In genomic region chr1:137010240-137010926, GRCm38 (mm10) we compare ENCODE assay signal across 22 mouse cellular contexts. TPM values are rescaled to one million over a fixed set of nuclear protein-coding genes. Genes with fewer than 3 reads are reported as not detected.
DNase-seq lines count a peak whose midpoint lies in the region; ATAC-seq and TF ChIP-seq lines count a peak whose summit lies in the region.
"Had no signal": no experiment of that assay in that cellular context is flagged by ENCODE, and none has a peak within 500 bp of the region (broad histone marks: within the 10 kb centered on the region; RNA-seq: fewer than 3 reads in every experiment).

No protein-coding gene starts in this region.

- H3K9ac ChIP-seq in intestine, postnatal 0 days (ENCODE audit: low read depth, low read length): no peak overlapping the region
- no peak overlapping the region for H3K9ac ChIP-seq in liver, embryonic 14.5 days (replicated peaks)
- no peak overlapping the region for H3K9ac ChIP-seq in stomach, embryonic 14.5 days (replicated peaks; ENCODE audit: low read depth, low read length)
- H3K9ac ChIP-seq: forebrain, embryonic 15.5 days; hindbrain, embryonic 12.5 days had no signal

- H3K4me3 ChIP-seq in intestine, postnatal 0 days (ENCODE audit: low read depth, low read length): no peak overlapping the region
- no peak overlapping the region for H3K4me3 ChIP-seq in liver, embryonic 14.5 days (ENCODE audit: insufficient read depth in 1 of 2, low read depth in 2 of 2, low read length in 2 of 2)
- H3K4me3 ChIP-seq in stomach, embryonic 14.5 days (ENCODE audit: low read depth, low read length): no peak overlapping the region
- no peak overlapping the region for H3K4me3 ChIP-seq in kidney, adult 2 months (ENCODE audit: insufficient read depth, low read depth, low read length)
- H3K4me3 ChIP-seq: embryonic facial prominence, embryonic 10.5 days; forebrain, embryonic 15.5 days; hindbrain, embryonic 12.5 days; layer of hippocampus, adult 2 months; megakaryocyte, embryonic 14.5 days; myocyte had no signal

- no peak for TF ChIP-seq POLR2A in kidney, adult 2 months (IDR thresholded peaks at IDR 0.05; ENCODE audit: low read depth, low read length)

- H3K27ac ChIP-seq in intestine, postnatal 0 days (ENCODE audit: low read depth, low read length): no peak overlapping the region
- no peak overlapping the region for H3K27ac ChIP-seq in liver, embryonic 14.5 days
- no peak overlapping the region for H3K27ac ChIP-seq in stomach, embryonic 14.5 days (ENCODE audit: low read length)
- H3K27ac ChIP-seq in kidney, adult 2 months (ENCODE audit: insufficient read depth, low read depth, low read length): no peak overlapping the region
- H3K27ac ChIP-seq: embryonic facial prominence, embryonic 10.5 days; forebrain, embryonic 15.5 days; hindbrain, embryonic 12.5 days; layer of hippocampus, adult 2 months had no signal

- ATAC-seq in common myeloid progenitor, adult 5-6 weeks (replicated peaks; ENCODE audit: low read depth, poor library complexity, severe bottlenecking): peak; percentile 50
- ATAC-seq in intestine, postnatal 0 days: peak; percentile 77
- ATAC-seq in liver, embryonic 14.5 days (ENCODE audit: insufficient read depth): peak; percentile 79
- 0 out of 2 replicates have a peak, but pooled peaks have one; percentile 37 for ATAC-seq in stomach, embryonic 14.5 days (ENCODE audit: insufficient number of reproducible peaks, insufficient read depth, low FRiP score, low read depth)
- ATAC-seq: forebrain, embryonic 15.5 days had no signal

- TF ChIP-seq EP300 in liver, embryonic 14.5 days (IDR thresholded peaks at IDR 0.05; ENCODE audit: low read depth): no peak

- no peak overlapping the region for H3K4me2 ChIP-seq in intestine, postnatal 0 days (replicated peaks; ENCODE audit: low read depth)
- no peak overlapping the region; the same call in 1 of the 2 replicates for H3K4me2 ChIP-seq in liver, embryonic 14.5 days (ENCODE audit: low read depth)
- H3K4me2 ChIP-seq in stomach, embryonic 14.5 days (replicated peaks; ENCODE audit: low read depth, low read length): no peak overlapping the region
- H3K4me2 ChIP-seq: forebrain, embryonic 15.5 days; hindbrain, embryonic 12.5 days had no signal

- no peaks in the 10 kb centered on the region for H3K27me3 ChIP-seq in intestine, postnatal 0 days (replicated peaks; ENCODE audit: control insufficient read depth, insufficient read depth, low read length)
- H3K27me3 ChIP-seq in liver, embryonic 14.5 days (ENCODE audit: control insufficient read depth, insufficient read depth, low read length): no peaks in the 10 kb centered on the region
- no peaks in the 10 kb centered on the region for H3K27me3 ChIP-seq in stomach, embryonic 14.5 days (ENCODE audit: control insufficient read depth, insufficient read depth, low read length)
- no peaks in the 10 kb centered on the region for H3K27me3 ChIP-seq in kidney, adult 2 months (replicated peaks; ENCODE audit: control insufficient read depth, insufficient read depth, low read length)
- H3K27me3 ChIP-seq: forebrain, embryonic 15.5 days; hindbrain, embryonic 12.5 days had no signal

- no peaks in the 10 kb centered on the region for H3K36me3 ChIP-seq in intestine, postnatal 0 days (ENCODE audit: control insufficient read depth, insufficient read depth)
- H3K36me3 ChIP-seq in liver, embryonic 14.5 days (replicated peaks; ENCODE audit: control insufficient read depth, insufficient read depth, low read depth): no peaks in the 10 kb centered on the region
- H3K36me3 ChIP-seq in stomach, embryonic 14.5 days (ENCODE audit: control insufficient read depth, insufficient read depth, low read length): no peaks in the 10 kb centered on the region
- no peaks in the 10 kb centered on the region for H3K36me3 ChIP-seq in kidney, adult 2 months (ENCODE audit: control insufficient read depth, insufficient read depth, low read length)
- H3K36me3 ChIP-seq: embryonic facial prominence, embryonic 10.5 days; forebrain, embryonic 15.5 days; hindbrain, embryonic 12.5 days had no signal

- no peaks in the 10 kb centered on the region for H3K4me1 ChIP-seq in intestine, postnatal 0 days (replicated peaks; ENCODE audit: control insufficient read depth, insufficient read depth, low read length)
- peaks cover 0 to 2% of the 10 kb centered on the region in 2 experiments; a peak in 1 of 4 replicates for H3K4me1 ChIP-seq in liver, embryonic 14.5 days (replicated peaks; ENCODE audit: control insufficient read depth in 2 of 2, insufficient read depth in 2 of 2, low read length in 1 of 2)
- no peaks in the 10 kb centered on the region for H3K4me1 ChIP-seq in stomach, embryonic 14.5 days (ENCODE audit: control insufficient read depth, insufficient read depth, low read length)
- no peaks in the 10 kb centered on the region for H3K4me1 ChIP-seq in kidney, adult 2 months (ENCODE audit: control insufficient read depth, insufficient read depth, low read length)
- H3K4me1 ChIP-seq: embryonic facial prominence, embryonic 10.5 days; forebrain, embryonic 15.5 days; hindbrain, embryonic 12.5 days had no signal

- peak; percentile 6 to 23 (median 14) for DNase-seq in liver, embryonic 14.5 days (ENCODE audit: low read depth in 3 of 3, low spot score in 3 of 3)
- DNase-seq in kidney, adult 11 months: no peak
- DNase-seq in gastrocnemius, postnatal 4 days (ENCODE audit: low spot score in 2 of 2): no peak
- DNase-seq in kidney, adult 2 months: no peak
- no peak for DNase-seq in natural killer cell, adult 2 months (ENCODE audit: low spot score in 2 of 2)
- DNase-seq: adrenal gland, postnatal 36 days; cerebellum, adult 9-10 months; gastrocnemius, postnatal 10 days; kidney, postnatal 10 days; layer of hippocampus, postnatal 36 days; lung, adult 2 months; midbrain, embryonic 14.5 days; right cerebral cortex, postnatal 4 days had no signal

- no peaks in the 10 kb centered on the region for H3K9me3 ChIP-seq in intestine, postnatal 0 days (ENCODE audit: control insufficient read depth)
- H3K9me3 ChIP-seq in liver, embryonic 14.5 days (ENCODE audit: control insufficient read depth, low read length): no peaks in the 10 kb centered on the region
- no peaks in the 10 kb centered on the region for H3K9me3 ChIP-seq in stomach, embryonic 14.5 days (ENCODE audit: control insufficient read depth, low read depth, low read length)
- H3K9me3 ChIP-seq: embryonic facial prominence, embryonic 10.5 days; forebrain, embryonic 15.5 days; hindbrain, embryonic 12.5 days had no signal

- TF ChIP-seq CTCF in intestine, postnatal 0 days (IDR thresholded peaks at IDR 0.05; ENCODE audit: low read depth): peak; percentile 39
- no peak; the same call in 1 of the 2 replicates for TF ChIP-seq CTCF in liver, embryonic 14.5 days (IDR thresholded peaks at IDR 0.05; ENCODE audit: low read depth)
- no peak; the same call in 1 of the 2 replicates for TF ChIP-seq CTCF in kidney, adult 2 months (conservative IDR thresholded peaks at IDR 0.05; ENCODE audit: insufficient read depth, insufficient read length, low read depth, low read length)

- 31% methylated on average over 9 of the region's 9 CpGs for WGBS in intestine, postnatal 0 days
- WGBS in liver, embryonic 14.5 days (ENCODE audit: insufficient replicate concordance): 19% methylated on average over 9 of the region's 9 CpGs
- WGBS in stomach, embryonic 14.5 days: 45% methylated on average over 9 of the region's 9 CpGs
- WGBS in kidney, adult 2 months: 71% methylated on average over 9 of the region's 9 CpGs

RNA-seq across cellular contexts. Expression of gene Nr5a2, which starts 50.1 kb away (rescaled TPM):
- not detected in 2 replicates for total RNA-seq in common myeloid progenitor, adult 5-6 weeks (2017)
- 3.9 and 4.9 TPM in 2 replicates for polyA plus RNA-seq in intestine, postnatal 0 days (2015; fragmentation: Nextera tagmentation; extraction: Ambion mirVana)
- polyA plus RNA-seq in liver, embryonic 14.5 days (2012; rRNA removed): 2.5 and 2.8 TPM in 2 replicates
- 1.4 and 1.5 TPM in 2 replicates for polyA plus RNA-seq in liver, embryonic 14.5 days (2014; fragmentation: Nextera tagmentation; extraction: Ambion mirVana)
- 1.4 and 3.5 TPM in 2 replicates for polyA plus RNA-seq in stomach, embryonic 14.5 days (2014; fragmentation: Nextera tagmentation; extraction: Ambion mirVana)
- 1 to 10 TPM; 2.6 to 3.9 TPM for total RNA-seq in gastrocnemius, postnatal 4 days (2021)
- 0.38 and 0.58 TPM in 2 replicates for polyA plus RNA-seq in kidney, adult 2 months (2012; rRNA removed)
- total RNA-seq: layer of hippocampus, adult 2 months; layer of hippocampus, postnatal 36 days had no signal
- polyA plus RNA-seq: myocyte had no signal

Comparison
In these comparisons a context has a peak if more than half of its experiments do, and no peak if none do; other contexts are left out.
1. DNase-seq: peak in liver, embryonic 14.5 days (3 of 3); none in kidney, adult 11 months (single experiment), gastrocnemius, postnatal 4 days (0 of 2), kidney, adult 2 months (single experiment) and natural killer cell, adult 2 months (0 of 2).
2. Peak in every context shown above with its lines, with median percentiles within 50 percentile points of each other: ATAC-seq.